Mouse (Mus musculus): ENCODE measurements at regions not wholly inside any gene's neighbourhood (a gene's known extent, or its start where the extent isn't known, plus 50 kb on each side); places are given as distances from the start of the nearest gene placed in this dataset.

DNA sequence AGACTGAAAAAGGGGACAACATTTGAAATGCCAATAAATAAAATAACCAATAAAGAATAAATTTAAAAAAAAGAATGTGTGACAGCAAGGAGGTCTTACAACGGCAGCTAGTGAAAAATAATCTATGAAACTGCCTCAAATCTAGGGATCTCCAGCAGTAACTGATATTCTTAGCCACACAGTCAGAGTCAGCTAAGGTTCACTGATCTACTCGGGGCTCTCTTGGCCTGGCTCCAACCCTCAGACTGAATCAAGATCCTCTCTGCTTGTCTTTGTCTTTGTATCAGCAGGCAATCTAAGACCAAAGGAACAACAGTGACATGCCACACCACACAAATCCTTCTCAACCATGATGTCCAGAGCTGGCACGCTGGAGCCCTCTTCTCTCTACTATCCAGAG is 542.5 kb upstream of the Adam34 start:
- Histone ChIP-seq H3K4me3 (ENCODE audit: low read depth, low read length) (no peak overlapping the region), H3K9ac (ENCODE audit: low read depth, low read length) (no peak overlapping the region), H3K27me3 (replicated peaks; ENCODE audit: control insufficient read depth, insufficient read depth, low read length) (no peaks in the 10 kb centered on the region), H3K4me1 (replicated peaks; ENCODE audit: control insufficient read depth, insufficient read depth, low read length) (no peaks in the 10 kb centered on the region), H3K36me3 (ENCODE audit: control insufficient read depth, insufficient read depth) (no peaks in the 10 kb centered on the region), H3K9me3 (ENCODE audit: control insufficient read depth) (no peaks in the 10 kb centered on the region), H3K4me2 (replicated peaks; ENCODE audit: low read depth) (no peak overlapping the region), H3K27ac (ENCODE audit: low read depth, low read length) (no peak overlapping the region)
- TF ChIP-seq CTCF (IDR thresholded peaks at IDR 0.05; ENCODE audit: low read depth) = no peak
- no peak for ATAC-seq
- WGBS = 79% methylated on average over 3 of the region's 3 CpGs

DNA sequence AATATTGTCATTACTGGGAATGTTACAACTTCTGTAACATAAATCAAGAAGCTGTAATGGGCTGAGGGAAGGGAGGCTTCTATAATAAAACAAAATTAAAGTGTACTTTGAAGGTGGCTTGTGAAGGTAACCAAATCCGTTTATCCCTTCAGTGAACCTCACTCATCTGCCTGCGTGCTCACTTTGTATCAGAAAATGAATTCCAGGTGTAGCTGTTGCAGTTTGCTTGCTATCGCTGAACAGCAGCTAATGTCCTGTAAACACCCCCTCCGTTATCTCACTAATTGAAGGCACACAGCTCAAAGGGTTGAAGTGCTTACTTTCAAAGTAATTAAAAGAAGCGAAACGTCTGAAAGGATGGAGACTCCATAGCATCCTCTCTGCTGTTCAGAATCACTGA is 547.2 kb upstream of the Adam34 start:
- Histone ChIP-seq H3K4me2 (replicated peaks; ENCODE audit: low read depth) (no peak overlapping the region), H3K27ac (ENCODE audit: low read depth, low read length) (no peak overlapping the region), H3K36me3 (ENCODE audit: control insufficient read depth, insufficient read depth) (no peaks in the 10 kb centered on the region), H3K4me3 (ENCODE audit: low read depth, low read length) (no peak overlapping the region), H3K27me3 (replicated peaks; ENCODE audit: control insufficient read depth, insufficient read depth, low read length) (no peaks in the 10 kb centered on the region), H3K4me1 (replicated peaks; ENCODE audit: control insufficient read depth, insufficient read depth, low read length) (no peaks in the 10 kb centered on the region), H3K9ac (ENCODE audit: low read depth, low read length) (no peak overlapping the region), H3K9me3 (ENCODE audit: control insufficient read depth) (no peaks in the 10 kb centered on the region)
- TF ChIP-seq CTCF (IDR thresholded peaks at IDR 0.05; ENCODE audit: low read depth) = no peak
- 60% methylated on average over 6 of the region's 6 CpGs for WGBS
- no peak for ATAC-seq

DNA sequence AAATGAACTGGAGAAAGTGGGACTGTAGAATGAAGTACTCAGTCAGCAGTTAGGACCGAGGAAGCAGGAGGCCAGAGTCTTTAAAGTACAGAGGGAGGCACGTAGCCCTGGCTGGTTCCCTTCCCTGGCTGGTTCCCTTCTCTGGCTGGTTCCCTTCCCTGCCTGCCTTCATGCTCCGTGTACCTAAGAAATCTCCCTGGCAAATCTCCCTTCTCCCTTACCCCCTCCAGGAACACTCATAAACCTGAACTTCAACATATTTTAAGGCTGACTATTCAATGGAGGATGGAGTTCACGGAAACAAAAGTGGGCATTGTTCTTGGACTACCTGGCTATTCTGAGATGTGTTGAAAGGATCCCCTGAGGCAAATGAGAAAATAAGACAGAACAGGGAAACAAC is 551.2 kb upstream of the Adam34 start:
- Histone ChIP-seq H3K4me1 (replicated peaks; ENCODE audit: control insufficient read depth, insufficient read depth, low read length) (no peaks in the 10 kb centered on the region), H3K4me3 (ENCODE audit: low read depth, low read length) (no peak overlapping the region), H3K36me3 (ENCODE audit: control insufficient read depth, insufficient read depth) (no peaks in the 10 kb centered on the region), H3K9me3 (ENCODE audit: control insufficient read depth) (no peaks in the 10 kb centered on the region), H3K27ac (ENCODE audit: low read depth, low read length) (no peak overlapping the region), H3K27me3 (replicated peaks; ENCODE audit: control insufficient read depth, insufficient read depth, low read length) (no peaks in the 10 kb centered on the region), H3K4me2 (replicated peaks; ENCODE audit: low read depth) (no peak overlapping the region), H3K9ac (ENCODE audit: low read depth, low read length) (no peak overlapping the region)
- 74% methylated on average over 4 of the region's 4 CpGs for WGBS
- TF ChIP-seq CTCF (IDR thresholded peaks at IDR 0.05; ENCODE audit: low read depth) = no peak
- ATAC-seq = no peak

DNA sequence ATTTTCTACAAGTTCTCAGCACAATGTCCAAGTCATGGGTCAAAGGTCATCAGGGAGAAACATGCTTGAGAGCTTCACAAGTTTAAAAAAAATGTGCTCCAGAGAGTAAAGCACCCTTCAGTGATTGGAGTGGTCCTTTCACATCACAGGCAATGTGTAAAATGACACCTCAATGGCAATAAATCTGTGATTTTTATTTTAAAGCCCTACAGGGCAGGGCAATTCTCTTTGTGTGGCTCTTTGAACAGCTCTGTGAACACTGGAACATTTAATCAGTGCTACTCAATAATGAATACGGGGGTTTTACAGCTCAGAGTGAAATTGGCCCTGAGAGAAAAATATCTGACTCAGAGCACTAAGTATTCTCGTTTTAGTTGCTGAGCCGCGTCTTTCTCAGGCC is 563.5 kb upstream of the Adam34 start:
- Histone ChIP-seq H3K9me3 (ENCODE audit: control insufficient read depth) (no peaks in the 10 kb centered on the region), H3K9ac (ENCODE audit: low read depth, low read length) (no peak overlapping the region), H3K27ac (ENCODE audit: low read depth, low read length) (no peak overlapping the region), H3K4me2 (replicated peaks; ENCODE audit: low read depth) (no peak overlapping the region), H3K4me3 (ENCODE audit: low read depth, low read length) (no peak overlapping the region), H3K4me1 (replicated peaks; ENCODE audit: control insufficient read depth, insufficient read depth, low read length) (no peaks in the 10 kb centered on the region), H3K27me3 (replicated peaks; ENCODE audit: control insufficient read depth, insufficient read depth, low read length) (no peaks in the 10 kb centered on the region), H3K36me3 (ENCODE audit: control insufficient read depth, insufficient read depth) (no peaks in the 10 kb centered on the region)
- no peak for TF ChIP-seq CTCF (IDR thresholded peaks at IDR 0.05; ENCODE audit: low read depth)
- 47% methylated on average over 4 of the region's 4 CpGs for WGBS
- no peak for ATAC-seq

DNA sequence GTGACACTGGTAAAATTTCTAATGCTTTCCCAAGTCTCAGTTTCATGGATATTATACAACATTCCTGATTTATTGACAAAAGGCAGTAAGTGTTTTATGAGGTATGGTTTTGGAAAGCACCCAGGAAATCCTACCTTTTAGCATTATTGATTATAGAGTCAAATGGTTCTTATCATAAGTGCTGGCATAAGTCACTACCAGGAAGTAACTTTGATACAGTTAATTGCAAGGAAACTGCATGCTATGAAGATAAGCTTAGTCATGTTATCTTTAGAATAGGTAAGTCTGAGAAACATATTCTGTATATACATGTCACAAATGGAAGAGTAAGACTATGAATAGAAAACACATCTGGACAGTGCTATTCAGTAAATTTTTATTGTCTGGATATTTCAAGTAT is 608.4 kb upstream of the Adam34 start:
- H3K27ac ChIP-seq (ENCODE audit: low read depth, low read length) = no peak overlapping the region
- no peaks in the 10 kb centered on the region for H3K4me1 ChIP-seq (replicated peaks; ENCODE audit: control insufficient read depth, insufficient read depth, low read length)
- ATAC-seq = peak; percentile 53; the same call in 1 of the 2 replicates
- TF ChIP-seq CTCF (IDR thresholded peaks at IDR 0.05; ENCODE audit: low read depth) = no peak
- no peak overlapping the region for H3K4me3 ChIP-seq (ENCODE audit: low read depth, low read length)
- H3K9ac ChIP-seq (ENCODE audit: low read depth, low read length) = no peak overlapping the region
- no peak overlapping the region for H3K4me2 ChIP-seq (replicated peaks; ENCODE audit: low read depth)
- no peaks in the 10 kb centered on the region for H3K36me3 ChIP-seq (ENCODE audit: control insufficient read depth, insufficient read depth)
- H3K27me3 ChIP-seq (replicated peaks; ENCODE audit: control insufficient read depth, insufficient read depth, low read length) = no peaks in the 10 kb centered on the region
- no peaks in the 10 kb centered on the region for H3K9me3 ChIP-seq (ENCODE audit: control insufficient read depth)

DNA sequence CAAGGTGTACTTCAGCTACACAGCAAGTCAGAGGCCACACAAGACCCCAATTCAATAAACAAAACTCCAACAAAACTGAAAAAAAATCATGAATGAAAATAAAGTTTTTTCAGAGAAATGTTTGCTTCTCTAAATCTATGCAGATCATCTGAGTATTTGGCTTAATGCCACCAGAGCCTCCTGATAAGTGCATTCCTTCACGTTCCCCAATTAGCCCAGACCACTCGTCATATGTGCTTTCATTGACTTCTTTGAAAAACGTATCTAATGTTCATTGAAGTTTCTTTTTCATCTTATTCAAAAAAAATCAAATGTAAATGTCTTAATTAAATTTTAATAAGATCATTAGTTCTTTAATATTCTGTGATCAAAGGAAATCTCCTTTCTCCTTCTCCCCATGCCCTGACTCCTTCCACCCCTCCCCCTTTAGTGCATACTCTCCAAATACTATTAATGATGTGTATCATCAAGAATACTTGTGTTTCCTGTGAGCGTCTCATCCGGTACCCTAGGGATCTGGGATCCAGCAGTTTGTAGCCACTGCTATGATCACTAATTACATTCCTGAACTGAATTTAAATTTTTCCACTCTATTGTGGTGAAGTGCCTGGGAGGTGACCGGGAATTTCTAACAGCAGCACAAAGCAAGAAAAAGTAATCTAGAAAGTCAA is 600.8 kb upstream of the Fat1 start:
- no peaks in the 10 kb centered on the region for H3K4me1 ChIP-seq (replicated peaks; ENCODE audit: control insufficient read depth, insufficient read depth, low read length)
- 76% methylated on average over 6 of the region's 6 CpGs for WGBS
- H3K9ac ChIP-seq (ENCODE audit: low read depth, low read length) = no peak overlapping the region
- no peaks in the 10 kb centered on the region for H3K36me3 ChIP-seq (ENCODE audit: control insufficient read depth, insufficient read depth)
- H3K4me3 ChIP-seq (ENCODE audit: low read depth, low read length) = no peak overlapping the region
- ATAC-seq = no peak
- no peaks in the 10 kb centered on the region for H3K9me3 ChIP-seq (ENCODE audit: control insufficient read depth)
- H3K4me2 ChIP-seq (replicated peaks; ENCODE audit: low read depth) = no peak overlapping the region
- no peaks in the 10 kb centered on the region for H3K27me3 ChIP-seq (replicated peaks; ENCODE audit: control insufficient read depth, insufficient read depth, low read length)
- H3K27ac ChIP-seq (ENCODE audit: low read depth, low read length) = no peak overlapping the region
- no peak for TF ChIP-seq CTCF (IDR thresholded peaks at IDR 0.05; ENCODE audit: low read depth)

DNA sequence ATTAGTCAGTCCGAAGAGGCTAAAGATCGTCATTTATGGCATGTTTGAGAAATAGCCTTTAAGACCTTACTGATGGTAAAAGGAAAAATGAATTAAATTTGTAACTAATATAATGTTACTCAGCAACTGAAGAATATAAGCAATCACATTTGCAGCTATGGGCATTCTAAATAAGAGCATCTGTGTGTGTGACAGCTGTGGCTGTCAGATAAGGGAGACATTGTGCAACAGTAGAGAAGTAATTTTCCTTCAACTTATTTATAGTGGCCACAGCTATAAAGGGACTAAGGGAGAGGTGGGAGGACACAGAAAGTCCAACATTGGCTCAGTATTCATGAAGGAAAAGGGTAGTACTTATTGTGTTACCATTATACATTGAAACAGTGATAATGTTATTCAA is 591.8 kb upstream of the Fat1 start:
- TF ChIP-seq CTCF (IDR thresholded peaks at IDR 0.05; ENCODE audit: low read depth) = no peak
- no peak for ATAC-seq
- Histone ChIP-seq H3K27ac (ENCODE audit: low read depth, low read length) (no peak overlapping the region), H3K9ac (ENCODE audit: low read depth, low read length) (no peak overlapping the region), H3K4me1 (replicated peaks; ENCODE audit: control insufficient read depth, insufficient read depth, low read length) (no peaks in the 10 kb centered on the region), H3K36me3 (ENCODE audit: control insufficient read depth, insufficient read depth) (no peaks in the 10 kb centered on the region), H3K4me2 (replicated peaks; ENCODE audit: low read depth) (no peak overlapping the region), H3K27me3 (replicated peaks; ENCODE audit: control insufficient read depth, insufficient read depth, low read length) (no peaks in the 10 kb centered on the region), H3K4me3 (ENCODE audit: low read depth, low read length) (no peak overlapping the region), H3K9me3 (ENCODE audit: control insufficient read depth) (no peaks in the 10 kb centered on the region)
- WGBS = 77% methylated on average over 2 of the region's 2 CpGs
